Mouse (Mus musculus) embryonic facial prominence, embryonic 14.5 days (tissue): ENCODE results near the gene Taz. TPM values are rescaled to one million over a fixed set of nuclear protein-coding genes. Genes with fewer than 3 reads are reported as not detected.

Experiments
- ATAC-seq: fragments of 200-750 bp; cut with Nextera tagmentation; 2 replicates; pipeline ENCODE4 v1.8.0; 2017; ENCODE audit warnings: low read depth, moderate number of reproducible peaks, moderate TSS enrichment
- DNase-seq: peaks from one replicate; pipeline ENCODE4 v3.0.0-alpha.2; 2015; ENCODE audit warnings: low spot score
- H3K27ac ChIP-seq: fragments of 300-500 bp; sonication (generic); replicated peaks from 2 replicates; pipeline ENCODE4 v1.5.1; 2014; ENCODE audit warnings: low read depth, mild to moderate bottlenecking, low read length, moderate library complexity
- H3K27me3 ChIP-seq: fragments of 300-500 bp; sonication (generic); replicated peaks from 2 replicates; pipeline ENCODE4 v1.6.1; 2014; ENCODE audit warnings: low read length; ENCODE audit not compliant: control insufficient read depth, insufficient read depth
- H3K36me3 ChIP-seq: fragments of 300-500 bp; sonication (generic); 2 replicates; pipeline ENCODE4 v1.6.1; 2014; ENCODE audit warnings: low read length, mixed read lengths; ENCODE audit not compliant: control insufficient read depth, insufficient read depth
- H3K4me1 ChIP-seq: fragments of 300-500 bp; sonication (generic); 2 replicates; pipeline ENCODE4 v1.6.1; 2014; ENCODE audit warnings: antibody characterized with exemption, low read length; ENCODE audit not compliant: control insufficient read depth, insufficient read depth
- H3K4me2 ChIP-seq: fragments of 300-500 bp; sonication (generic); 2 replicates; pipeline ENCODE4 v1.6.1; 2014; ENCODE audit warnings: low read depth, mild to moderate bottlenecking, low read length, moderate library complexity, mixed read lengths
- H3K4me3 ChIP-seq: fragments of 300-500 bp; sonication (generic); 2 replicates; pipeline ENCODE4 v1.5.1; 2014; ENCODE audit warnings: low read depth, mild to moderate bottlenecking, low read length
- H3K9ac ChIP-seq: fragments of 300-500 bp; sonication (generic); 2 replicates; pipeline ENCODE4 v1.6.1; 2014; ENCODE audit warnings: low read depth, mild to moderate bottlenecking, low read length, moderate library complexity, mixed read lengths
- H3K9me3 ChIP-seq: fragments of 300-500 bp; sonication (generic); 2 replicates; pipeline ENCODE4 v1.6.1; 2016; ENCODE audit warnings: low read length; ENCODE audit not compliant: control insufficient read depth
- WGBS: fragments of 180-500 bp; shearing (Covaris S2); extraction: QIAGEN DNeasy Blood & Tissue Kit; methylation state at CpG from one replicate; pipeline ENCODE4 v1.1.7; 2014; 5-methylcytosine and 5-hydroxymethylcytosine counted together
- microRNA-seq: library from miRNA; unstranded; fragments of <30 nt; microRNA quantifications from one replicate; pipeline ENCODE4, GENCODE M21; 2016; ENCODE audit warnings: borderline number of aligned reads
- polyA plus RNA-seq: library from polyadenylated mRNA; unstranded; fragments of >200 nt; fragmentation: Nextera tagmentation; extraction: Ambion mirVana; gene quantifications from 2 replicates; pipeline ENCODE4 v1.2.1, GENCODE M21; 2014

Taz gene
- polyA plus RNA-seq, 1 experiment from 2014 or later: 61.5 TPM

DNA sequence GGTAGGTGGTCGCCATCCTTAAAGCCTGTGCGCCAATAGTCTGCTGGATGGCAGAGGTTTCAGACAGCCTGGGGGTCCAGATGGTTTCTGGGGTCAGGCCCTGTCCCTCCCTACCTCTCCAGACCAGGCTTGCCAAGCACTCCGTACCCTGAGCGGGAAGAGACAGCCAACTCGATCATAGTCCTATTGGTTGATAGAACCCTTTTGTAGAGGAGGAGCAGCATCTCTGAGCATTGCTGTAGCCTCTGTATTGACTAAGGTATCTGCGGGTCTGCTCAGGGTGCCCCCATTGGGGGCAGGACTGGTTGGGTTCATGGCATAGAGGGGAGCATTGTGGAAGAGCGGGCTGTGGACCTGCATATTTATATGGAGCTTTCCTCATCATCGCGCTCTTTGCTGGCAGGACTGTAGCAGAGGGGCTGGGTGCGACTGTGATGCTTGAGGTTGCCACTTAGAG is 47.5 kb downstream of the Taz start:
- peak overlapping the region; percentile 39; the same call in 1 of the 2 replicates for H3K27ac ChIP-seq

GRCm38 (mm10) chrX:74330166-74330930 is 48.6 kb downstream of the Taz start:
- Histone ChIP-seq H3K36me3 (peaks cover 18% of the 10 kb centered on the region; the same call in 1 of the 2 replicates), H3K27me3 (no peaks in the 10 kb centered on the region), H3K9me3 (no peaks in the 10 kb centered on the region), H3K9ac (peak overlapping the region; percentile 70), H3K4me3 (peak overlapping the region; percentile 52), H3K4me1 (peaks cover 3% of the 10 kb centered on the region; the same call in 1 of the 2 replicates), H3K4me2 (peak overlapping the region; percentile 65), H3K27ac (0 out of 2 replicates have a peak overlapping the region, but pooled peaks have one; percentile 3)
- DNase-seq (peak; percentile 60), ATAC-seq (no peak)
- 45% methylated on average over 2 of the region's 2 CpGs for WGBS

More for the DNA sequence above, 47.5 kb downstream of the Taz start:
- H3K9me3 ChIP-seq: no peaks in the 10 kb centered on the region
- H3K36me3 ChIP-seq: peaks cover 7% of the 10 kb centered on the region; the same call in 1 of the 2 replicates
- peak overlapping the region; percentile 70 for H3K9ac ChIP-seq
- peak overlapping the region; percentile 65 for H3K4me2 ChIP-seq
- ATAC-seq: peak; percentile 20
- H3K27me3 ChIP-seq: no peaks in the 10 kb centered on the region
- WGBS: 14% methylated on average over 8 of the region's 10 CpGs
- DNase-seq: no peak
- peak overlapping the region; percentile 52 for H3K4me3 ChIP-seq
- peaks cover 3% of the 10 kb centered on the region; the same call in 1 of the 2 replicates for H3K4me1 ChIP-seq

Small RNA genes within 50 kb of the gene (microRNA-seq; reads per million reads assigned to microRNA genes)
- gene Mir7091: not detected
- gene Mir7092: 1.3 reads per million

Other genes starting within 250 kb of the Taz start
- gene Opn1mw, start 154.4 kb upstream of the Taz start, polyA plus RNA-seq: not detected in 2 replicates
- gene Mecp2, start 146.5 kb upstream of the Taz start, polyA plus RNA-seq: 10.4 and 11.3 TPM in 2 replicates
- not detected in 2 replicates for gene Tex28, start 114.1 kb upstream of the Taz start, polyA plus RNA-seq
- gene Tktl1, start 104.7 kb upstream of the Taz start, polyA plus RNA-seq: not detected in 2 replicates
- 284 and 324 TPM in 2 replicates for gene Flna, start 32.1 kb upstream of the Taz start, polyA plus RNA-seq
- gene Emd, start 27.2 kb upstream of the Taz start, polyA plus RNA-seq: 26.1 and 26.9 TPM in 2 replicates
- 898 and 935 TPM in 2 replicates for gene Rpl10, start 11.1 kb upstream of the Taz start, polyA plus RNA-seq
- 16.5 and 19.3 TPM in 2 replicates for gene Dnase1l1, start 425 bp downstream of the Taz start, polyA plus RNA-seq
- 138 and 143 TPM in 2 replicates for gene Atp6ap1, start 15.2 kb downstream of the Taz start, polyA plus RNA-seq
- 156 and 180 TPM in 2 replicates for gene Gdi1, start 23.1 kb downstream of the Taz start, polyA plus RNA-seq
- gene Fam50a, start 31.1 kb downstream of the Taz start, polyA plus RNA-seq: 45.6 and 47.9 TPM in 2 replicates
- 18.0 and 19.7 TPM in 2 replicates for gene Plxna3, start 47.2 kb downstream of the Taz start, polyA plus RNA-seq
- 94.0 and 104 TPM in 2 replicates for gene Lage3, start 71.7 kb downstream of the Taz start, polyA plus RNA-seq
- 78.8 and 83.5 TPM in 2 replicates for gene Ubl4a, start 91.3 kb downstream of the Taz start, polyA plus RNA-seq
- 21.4 and 22.5 TPM in 2 replicates for gene Slc10a3, start 91.4 kb downstream of the Taz start, polyA plus RNA-seq
- gene Fam3a, start 111.4 kb downstream of the Taz start, polyA plus RNA-seq: 38.4 and 43.0 TPM in 2 replicates
- 20.7 and 25.4 TPM in 2 replicates for gene Ikbkg, start 111.4 kb downstream of the Taz start, polyA plus RNA-seq
- 43.9 and 50.7 TPM in 2 replicates for gene G6pdx, start 147.3 kb downstream of the Taz start, polyA plus RNA-seq
- gene Gm6880, start 199.5 kb downstream of the Taz start, polyA plus RNA-seq: not detected in 2 replicates